Mouse (Mus musculus) heart, postnatal 25 days (tissue): ENCODE data around the gene Cnnm1. TPM values are rescaled to one million over a fixed set of nuclear protein-coding genes. Genes with fewer than 3 reads are reported as not detected.
"Not testable (repeated sequence)": the region's sequence is repeated elsewhere in the genome, so short reads cannot be mapped to it uniquely, and the experiment has no call there.

Experiments
- DNase-seq: peaks from one replicate; pipeline ENCODE4 v3.0.0; 2022; ENCODE audit warnings: low spot score
- intact Hi-C: fragments of 180-260 bp; cut with DNase I; formaldehyde crosslinking; loops from one replicate; pipeline ENCODE4 v1.15.1; 2025
- total RNA-seq, 2 experiments: library from RNA; stranded (reverse); gene quantifications; 2 replicates each; pipeline ENCODE4 v1.2.3; 2021

The Cnnm1 gene
- total RNA-seq, 2 experiments from 2014 or later = 0.06 to 0.08 TPM

DNA sequence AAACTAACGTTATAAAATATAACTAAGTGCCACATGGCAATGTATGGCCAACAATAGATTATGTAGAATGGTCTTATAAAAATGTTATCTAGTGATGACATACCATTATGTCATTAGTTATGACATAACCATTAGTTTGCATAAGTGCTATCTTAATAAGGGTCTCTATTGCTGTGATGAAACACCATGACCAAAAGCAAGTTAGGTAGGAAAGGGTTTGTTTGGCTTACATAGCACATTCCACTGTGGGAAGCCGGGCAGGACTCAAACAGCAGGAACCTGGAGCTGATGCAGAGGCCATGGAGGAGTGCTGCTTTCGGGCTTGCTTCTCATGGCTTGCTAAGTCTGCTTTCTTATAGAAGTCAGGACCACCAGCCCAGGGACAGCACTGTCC, 24.1 kb downstream of the Cnnm1 start:
- DNase-seq = no peak
- intact Hi-C loops = no loop called here

DNA sequence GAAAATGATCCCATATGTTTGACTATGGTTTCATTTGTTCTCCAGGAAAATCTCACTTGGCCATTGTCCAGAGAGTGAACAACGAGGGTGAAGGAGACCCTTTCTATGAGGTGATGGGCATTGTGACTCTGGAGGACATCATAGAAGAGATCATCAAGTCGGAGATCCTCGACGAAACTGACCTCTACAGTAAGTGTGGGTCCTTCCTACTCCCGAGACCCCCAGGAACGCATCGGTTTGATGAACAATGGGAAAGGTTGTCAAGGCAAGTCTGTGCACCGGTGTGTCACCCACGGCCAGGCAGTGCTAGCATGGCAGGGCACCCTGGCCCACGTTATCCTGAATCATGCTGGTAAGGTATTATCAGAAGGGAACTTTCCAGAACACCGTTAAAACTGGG, 24.8 kb downstream of the Cnnm1 start:
- intact Hi-C loops = no loop called here
- no peak for DNase-seq

DNA sequence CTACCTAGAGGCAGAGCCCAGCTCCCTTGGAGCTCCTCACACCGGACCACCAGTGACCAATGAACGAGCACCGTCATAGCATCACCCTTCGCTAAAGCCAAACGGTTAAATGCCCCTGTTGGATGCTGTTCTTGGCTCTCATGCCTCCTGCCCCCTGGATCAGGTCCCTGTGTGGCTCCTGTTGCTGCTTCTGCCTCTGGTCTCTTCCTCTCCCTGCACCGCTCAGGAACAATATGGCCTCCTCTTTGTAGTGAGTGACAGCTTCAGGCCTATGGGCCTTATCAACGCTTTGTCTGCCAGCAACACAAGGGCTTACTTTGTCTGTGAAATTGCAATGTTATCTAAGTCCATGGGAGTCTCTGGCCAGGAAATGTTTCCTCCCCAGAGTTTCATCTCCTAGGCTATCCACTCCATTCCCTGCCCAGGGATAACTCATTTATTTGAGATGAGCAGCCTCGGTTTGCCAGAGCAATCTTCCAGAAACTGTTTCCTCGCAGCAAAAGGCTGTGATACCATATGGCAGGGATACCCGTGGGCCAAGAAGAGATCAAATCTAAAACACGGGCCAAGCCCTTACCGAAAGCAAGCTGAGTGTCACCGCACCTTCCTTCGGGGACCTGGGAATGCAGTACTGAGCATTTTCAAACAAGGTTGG, 25.5 kb downstream of the Cnnm1 start:
- intact Hi-C loops = no loop called here

DNA sequence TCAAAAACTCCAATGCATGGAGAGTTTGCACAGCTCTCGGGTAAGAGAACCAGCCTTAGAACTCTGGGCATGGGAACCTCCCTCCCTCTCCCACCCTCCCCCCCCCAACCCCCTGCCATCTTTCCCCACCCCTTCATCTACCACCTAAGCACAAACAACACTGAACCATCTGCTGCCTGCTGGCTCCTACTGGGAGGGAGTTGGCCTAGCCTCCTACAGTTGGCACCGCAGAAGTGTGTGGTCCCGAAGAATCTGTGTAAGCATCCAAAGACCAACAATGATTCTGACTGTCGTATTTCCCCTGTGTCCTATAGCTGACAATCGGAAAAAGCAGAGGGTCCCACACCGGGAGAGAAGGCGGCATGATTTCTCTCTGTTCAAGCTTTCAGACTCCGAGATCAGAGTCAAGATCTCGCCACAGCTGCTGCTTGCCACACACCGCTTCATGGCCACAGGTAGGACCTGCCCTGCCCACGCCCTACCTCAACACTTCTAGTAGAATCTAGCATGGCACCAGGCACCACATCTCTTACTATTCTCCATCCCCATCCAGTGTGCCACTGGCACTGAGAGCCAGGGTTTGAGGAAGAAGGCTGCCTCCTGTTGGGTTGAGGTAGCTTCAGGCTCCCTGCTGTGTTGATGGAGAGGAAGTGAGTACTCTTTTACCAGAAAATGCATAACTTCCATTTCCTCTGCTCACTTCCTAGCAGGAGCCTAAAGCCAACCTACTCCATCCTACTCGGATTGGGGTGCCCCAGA, 27.9 kb downstream of the Cnnm1 start:
- DNase-seq = no peak
- intact Hi-C loops = no loop called here

More for the DNA sequence above, 25.5 kb downstream of the Cnnm1 start:
- DNase-seq = no peak

DNA sequence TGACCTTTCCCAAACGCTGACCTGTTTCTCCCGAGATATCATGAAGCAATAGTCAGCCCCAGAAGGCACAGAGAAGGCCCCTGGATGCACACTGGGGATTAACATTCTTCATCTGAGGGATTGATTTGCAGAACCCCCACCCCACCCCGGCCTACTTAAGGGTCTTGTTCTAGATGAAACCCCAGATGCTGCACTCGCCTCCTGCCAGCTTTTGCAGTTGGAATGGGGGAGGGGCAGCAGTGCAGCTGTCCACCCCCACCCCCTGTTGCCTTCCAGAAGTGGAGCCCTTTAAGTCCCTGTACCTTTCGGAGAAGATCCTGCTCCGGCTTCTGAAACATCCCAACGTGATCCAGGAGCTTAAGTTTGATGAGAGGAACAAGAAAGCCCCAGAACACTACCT, 29.1 kb downstream of the Cnnm1 start:
- intact Hi-C loops = no loop called here
- DNase-seq = no peak

DNA sequence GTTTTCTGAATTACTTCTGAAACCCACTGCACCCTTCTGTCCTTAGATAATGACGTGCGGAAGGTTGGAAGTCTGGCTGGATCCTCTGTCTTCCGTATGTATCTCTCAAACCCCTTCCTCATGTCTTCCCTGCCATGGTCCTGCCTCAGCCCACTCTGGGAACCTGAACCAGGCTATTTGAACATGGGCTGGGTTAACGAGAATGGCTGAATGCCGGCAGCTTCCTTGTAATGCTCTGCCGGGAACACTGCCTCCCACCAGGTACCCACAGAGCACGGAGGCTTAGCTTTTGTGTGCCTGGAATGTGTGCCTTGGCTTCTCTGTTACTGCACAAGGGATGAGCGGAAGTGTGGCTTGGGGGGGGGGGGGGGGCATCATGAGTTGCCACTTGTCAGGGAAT, 32.1 kb downstream of the Cnnm1 start:
- intact Hi-C loops = no loop called here
- no peak for DNase-seq

DNA sequence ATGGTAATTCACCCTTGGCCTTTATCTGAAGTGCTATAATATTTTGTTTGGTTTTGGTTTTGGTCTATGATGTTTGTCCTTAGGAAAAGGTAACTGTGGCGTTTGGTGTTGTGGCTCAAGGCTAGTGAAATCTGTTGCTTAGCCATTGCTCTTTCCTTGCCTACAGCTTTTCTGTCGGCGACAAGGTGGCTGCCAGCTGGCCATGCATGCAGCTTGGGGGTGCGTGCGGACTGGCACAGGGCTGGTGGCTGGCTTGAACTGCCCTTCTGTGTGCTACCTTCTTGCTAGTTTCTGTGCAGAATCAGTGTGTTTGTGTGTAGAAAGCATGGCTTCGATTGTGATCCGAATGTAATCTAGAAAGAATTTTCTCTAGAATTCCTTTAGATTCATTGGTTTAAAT, 32.5 kb downstream of the Cnnm1 start:
- DNase-seq = no peak
- intact Hi-C loops = no loop called here

DNA sequence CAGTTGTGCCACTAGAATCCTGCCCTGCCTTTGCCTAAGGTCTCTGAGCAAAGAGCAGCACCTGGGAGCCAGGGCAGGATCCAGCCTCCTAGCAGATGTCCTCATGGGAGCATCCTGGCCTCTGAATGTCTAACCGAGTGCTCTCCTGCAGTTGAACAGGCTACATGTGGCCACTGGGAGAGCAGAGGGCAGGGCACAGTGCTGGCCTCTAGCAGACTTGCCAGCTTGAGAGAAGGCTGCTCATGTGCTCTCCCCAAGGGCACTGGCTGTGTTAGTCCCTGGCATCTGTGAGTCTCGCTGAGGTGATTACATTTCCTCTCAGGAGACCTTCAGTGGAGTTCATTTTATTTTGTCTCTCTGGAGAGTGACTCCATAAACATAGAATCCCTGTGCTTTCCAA, 35.4 kb downstream of the Cnnm1 start:
- DNase-seq = no peak
- intact Hi-C loops = no loop called here

DNA sequence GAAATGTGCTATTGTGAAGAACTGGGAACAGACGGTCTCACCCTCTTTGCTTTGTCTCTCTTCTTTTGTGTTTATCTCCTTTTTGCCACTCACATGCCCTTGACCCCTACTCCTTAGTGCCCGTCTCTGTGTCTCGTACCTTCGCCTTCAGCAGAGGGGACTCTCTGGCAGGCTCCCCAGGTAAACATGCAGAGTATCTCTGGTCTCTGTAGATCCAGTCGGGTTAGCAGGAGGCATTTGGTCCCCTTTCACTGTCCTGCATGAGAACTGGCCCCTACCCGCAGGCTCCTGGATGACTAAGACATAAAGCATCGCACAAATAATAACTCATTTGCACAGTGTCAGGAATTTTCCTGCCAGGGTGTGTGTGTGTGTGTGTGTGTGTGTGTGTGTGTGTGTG, 35.8 kb downstream of the Cnnm1 start:
- intact Hi-C loops = no loop called here

DNA sequence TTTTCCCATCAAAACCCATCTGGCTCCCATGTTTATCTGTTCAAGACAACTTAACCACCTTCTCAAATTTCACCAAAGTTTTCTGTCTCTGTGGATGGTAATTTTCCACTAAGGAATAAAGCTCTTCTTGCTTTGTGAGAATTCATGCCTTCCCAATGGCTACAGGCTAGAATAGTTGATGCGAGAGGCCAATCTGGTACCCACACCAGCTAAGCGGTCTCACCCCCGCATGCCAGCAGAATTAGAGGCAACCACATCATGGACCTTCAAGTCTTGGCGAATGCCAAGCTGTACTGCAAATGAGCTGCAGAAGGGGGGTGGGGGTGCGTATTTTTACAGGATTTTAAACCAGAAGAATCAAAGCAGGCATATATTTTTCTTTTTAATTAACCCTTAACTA, 37.2 kb downstream of the Cnnm1 start:
- intact Hi-C loops = no loop called here

More for the DNA sequence above, 35.8 kb downstream of the Cnnm1 start:
- DNase-seq = no peak

DNA sequence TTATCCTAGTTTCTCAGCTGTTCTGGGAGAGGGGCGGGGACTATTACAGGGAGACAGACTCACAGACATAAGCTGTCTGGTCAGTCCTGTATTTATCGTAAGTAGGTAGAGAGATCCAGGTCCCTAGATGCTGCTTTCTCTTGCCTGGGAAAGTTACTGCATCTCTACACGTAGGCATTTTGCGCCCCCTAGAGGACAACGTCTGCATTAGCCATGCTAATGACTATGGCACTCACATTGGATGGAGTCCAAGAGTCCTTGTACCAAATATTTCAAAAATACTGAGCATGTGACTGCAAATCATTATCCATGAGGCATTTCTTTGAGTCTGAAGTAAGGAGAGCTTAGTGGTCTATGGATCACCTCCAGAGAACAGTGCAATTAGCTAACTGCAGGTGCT, 38.7 kb downstream of the Cnnm1 start:
- no peak for DNase-seq
- intact Hi-C loops = no loop called here

More for the DNA sequence above, 37.2 kb downstream of the Cnnm1 start:
- no peak for DNase-seq

DNA sequence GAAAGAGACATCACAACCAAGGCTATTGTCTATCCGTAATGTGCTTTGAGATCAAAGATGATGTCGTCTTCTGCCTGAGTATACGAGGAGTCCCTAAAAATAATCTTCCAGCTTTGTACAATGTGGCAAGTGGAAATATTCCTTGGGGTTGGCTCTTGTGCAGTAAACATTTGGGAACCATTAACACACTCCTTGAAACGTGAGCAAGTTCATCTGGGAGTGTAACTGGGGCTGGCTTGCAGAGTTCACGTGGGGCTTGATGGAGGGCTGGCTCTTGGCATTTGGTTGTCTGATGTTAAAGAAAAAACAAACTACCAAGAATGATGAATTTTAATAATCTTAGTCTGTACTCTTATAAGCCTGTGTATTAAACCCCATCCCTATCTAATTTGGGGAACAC, 39.2 kb downstream of the Cnnm1 start:
- intact Hi-C loops = no loop called here
- DNase-seq = no peak

DNA sequence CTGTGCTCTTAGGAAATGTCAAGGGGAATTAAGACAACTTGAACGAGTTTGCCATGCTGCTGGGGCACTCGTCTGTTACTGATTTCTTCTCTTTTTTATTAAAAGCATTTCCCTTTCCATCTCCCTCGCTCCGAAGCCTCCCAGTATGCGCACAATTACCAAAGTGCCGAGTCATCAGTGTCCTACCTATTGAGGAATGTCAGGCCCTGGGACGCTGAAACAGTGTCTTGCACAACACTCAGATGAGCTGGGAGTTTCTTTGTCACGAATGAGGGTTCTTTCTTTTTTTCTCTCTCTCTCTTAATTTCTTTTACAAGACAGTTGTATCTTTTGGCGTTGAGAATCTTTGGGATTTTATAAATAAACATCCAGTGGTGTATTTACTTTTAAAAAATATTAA, 40.3 kb downstream of the Cnnm1 start:
- intact Hi-C loops = loop anchor here (10.0 kb wide), 1 partner anchor 686 kb away; no protein-coding TSS in a partner anchor
- DNase-seq = no peak

DNA sequence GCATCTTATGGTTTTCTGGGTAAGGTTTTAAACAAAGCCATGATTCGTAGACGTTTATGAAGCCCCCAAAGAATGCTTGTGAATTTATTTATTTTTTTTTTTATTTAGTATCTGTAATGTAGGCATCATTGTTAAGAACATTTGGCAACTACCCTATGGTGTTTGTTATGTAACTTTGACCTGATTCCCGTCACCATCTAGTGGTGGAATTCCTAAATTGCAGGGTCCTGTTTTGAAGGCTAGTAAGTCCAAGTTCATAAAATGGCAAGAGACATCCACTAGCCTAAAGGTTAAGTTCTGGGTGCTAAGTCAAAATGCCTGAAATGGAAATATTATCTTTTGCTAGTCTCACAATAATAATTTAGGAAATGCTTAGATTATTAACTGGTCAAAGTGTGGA, 47.2 kb downstream of the Cnnm1 start:
- no peak for DNase-seq
- intact Hi-C loops = loop anchor here (10.0 kb wide), 1 partner anchor 693 kb away; no protein-coding TSS in a partner anchor

DNA sequence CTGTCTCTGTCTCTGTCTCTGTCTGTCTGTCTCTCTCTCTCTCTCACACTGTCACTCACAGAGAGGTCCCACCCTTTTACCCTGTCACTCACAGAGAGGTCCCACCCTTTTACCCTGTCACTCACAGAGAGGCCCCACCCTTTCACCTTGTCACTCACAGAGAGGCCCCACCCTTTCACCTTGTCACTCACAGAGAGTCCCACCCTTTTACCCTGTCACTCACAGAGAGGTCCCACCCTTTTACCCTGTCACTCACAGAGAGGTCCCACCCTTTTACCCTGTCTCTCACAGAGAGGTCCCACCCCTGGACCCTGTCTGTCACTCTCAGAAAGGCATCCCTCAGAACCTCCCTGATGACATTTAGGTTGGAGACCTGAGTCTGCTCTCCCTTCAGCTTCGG, 53.1 kb downstream of the Cnnm1 start:
- intact Hi-C loops = loop anchor here (10.0 kb wide), 2 partner anchors 131 to 261 kb away; partner anchors contain the start of genes Cox15 and Cutc
- not testable (repeated sequence) for DNase-seq

DNA sequence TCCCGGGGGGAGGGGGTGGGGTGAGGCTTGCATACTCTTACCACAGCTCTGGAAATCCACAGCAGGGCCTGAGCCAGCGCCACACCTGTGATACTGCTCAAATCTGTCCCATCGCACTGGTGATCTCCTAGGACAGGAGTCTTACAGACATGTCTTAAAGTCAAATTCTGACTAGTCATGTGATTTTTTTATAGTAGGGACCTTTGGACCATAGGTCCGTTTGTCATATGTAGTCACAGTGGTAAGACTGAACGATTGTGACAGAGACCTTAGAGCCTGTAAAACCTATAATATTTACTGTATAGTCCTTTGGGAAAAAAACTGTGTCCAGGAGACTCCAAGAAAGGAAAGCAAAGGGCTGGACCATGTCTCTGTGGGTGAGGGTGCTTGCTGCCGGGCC, 53.6 kb downstream of the Cnnm1 start:
- no peak for DNase-seq
- intact Hi-C loops = loop anchor here (2.0 to 10.0 kb wide), 3 partner anchors 131 to 261 kb away; partner anchors contain the start of genes Cox15 and Cutc

DNA sequence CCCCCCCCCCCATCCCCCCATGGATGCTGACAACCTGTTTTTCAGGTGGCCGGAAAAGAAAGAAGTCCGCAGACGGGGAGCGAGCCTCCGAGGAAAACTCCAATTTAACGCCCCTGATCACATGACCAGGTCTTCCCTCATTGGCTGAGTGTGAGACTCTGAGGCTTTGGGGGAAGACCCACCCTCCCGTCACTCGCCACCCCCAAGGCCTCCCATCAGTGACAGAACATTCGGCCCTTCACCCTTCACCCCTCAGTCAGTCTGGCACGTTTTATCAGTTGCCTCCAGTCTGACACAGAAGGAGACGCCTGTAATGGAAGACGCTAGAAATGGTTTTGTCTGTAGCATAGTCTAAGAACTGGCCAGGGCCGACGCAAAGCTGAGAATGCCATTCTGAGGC, 54.7 kb downstream of the Cnnm1 start:
- intact Hi-C loops = loop anchor here (2.0 to 10.0 kb wide), 3 partner anchors 130 to 260 kb away; partner anchors contain the start of genes Cox15 and Cutc

DNA sequence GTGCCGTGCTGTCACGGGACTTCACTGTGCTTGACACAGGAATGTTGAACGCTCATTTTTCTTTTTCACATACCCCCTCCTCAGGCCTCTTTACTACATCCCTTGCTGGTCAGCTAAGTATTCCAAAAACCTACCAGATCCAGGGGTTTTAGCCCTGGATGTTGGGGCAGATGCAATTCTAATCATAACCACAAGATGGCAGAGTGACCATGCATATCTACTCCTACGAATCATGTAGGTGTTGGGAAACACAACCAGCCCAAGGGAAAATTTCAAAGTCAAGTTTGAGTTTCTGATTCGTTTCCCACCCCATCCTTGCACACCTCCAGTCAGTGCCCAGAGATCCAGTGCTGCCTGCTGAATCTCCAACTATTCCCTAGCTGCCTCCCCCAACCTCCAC, 55.6 kb downstream of the Cnnm1 start:
- intact Hi-C loops = loop anchor here (2.0 to 10.0 kb wide), 3 partner anchors 129 to 259 kb away; partner anchors contain the start of genes Cox15 and Cutc
- no peak for DNase-seq

More for the DNA sequence above, 54.7 kb downstream of the Cnnm1 start:
- no peak for DNase-seq

DNA sequence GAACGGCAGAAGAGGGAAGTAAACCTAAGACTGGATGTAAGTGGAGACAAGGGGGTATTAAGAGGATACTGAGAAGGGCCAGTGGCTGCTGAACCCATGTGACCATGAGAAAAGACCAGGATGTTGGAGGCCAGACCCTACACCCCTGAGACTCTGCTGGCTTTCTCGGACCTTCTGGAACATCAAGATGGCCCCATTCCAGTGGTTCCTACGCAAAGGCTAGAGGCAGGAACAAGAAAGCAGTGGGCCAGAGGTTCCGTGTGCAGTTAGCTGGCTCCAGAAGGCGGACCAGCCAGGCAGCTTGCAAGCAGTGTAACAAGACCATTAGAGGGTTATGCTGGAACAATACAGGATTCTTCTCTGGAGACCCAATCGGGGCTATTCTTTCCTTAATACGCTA, 57.2 kb downstream of the Cnnm1 start:
- intact Hi-C loops = loop anchor here (1.0 to 10.0 kb wide), 3 partner anchors 31 to 257 kb away; partner anchors contain the start of genes Cox15 and Cutc
- DNase-seq = no peak

DNA sequence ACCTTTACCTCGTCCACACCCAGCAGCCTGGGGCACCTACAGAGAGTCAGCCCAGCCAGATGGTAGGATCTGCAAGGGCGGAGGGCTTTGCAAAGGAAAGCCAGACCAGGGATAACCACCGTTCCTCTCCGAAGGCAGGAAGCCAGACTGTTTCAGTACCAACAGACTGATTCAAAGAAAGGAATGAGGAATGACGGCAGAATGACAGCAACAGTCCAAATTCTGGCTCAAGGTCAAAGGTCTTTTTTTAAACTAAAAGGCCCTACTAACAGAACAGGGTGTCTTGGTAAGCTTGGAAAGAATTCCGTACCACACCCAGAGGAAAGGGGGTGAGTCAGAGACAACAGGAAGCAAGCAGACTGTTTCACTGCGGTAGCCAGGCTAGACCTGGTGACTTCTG, 58.6 kb downstream of the Cnnm1 start:
- no peak for DNase-seq
- intact Hi-C loops = loop anchor here (10.0 kb wide), 2 partner anchors 126 to 256 kb away; partner anchors contain the start of genes Cox15 and Cutc

DNA sequence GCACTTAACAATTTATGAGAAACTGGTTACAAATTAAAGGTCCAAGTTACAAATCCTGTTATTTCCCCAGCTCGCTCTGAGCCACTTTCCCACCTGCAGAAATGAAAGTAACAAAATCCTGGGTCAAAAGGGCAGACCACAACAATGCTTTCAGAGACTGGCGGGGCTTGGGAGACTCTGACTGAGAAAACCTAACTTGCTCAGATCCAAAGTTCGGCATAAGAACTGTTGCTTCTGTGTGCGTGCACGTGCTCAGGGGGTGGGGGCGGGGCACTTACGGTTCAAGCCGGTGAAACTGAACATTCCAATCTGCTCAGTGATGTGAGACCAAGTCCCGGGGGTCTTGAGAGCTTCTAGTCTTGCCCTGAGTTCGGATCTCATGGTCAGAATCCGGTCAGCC, 62.4 kb downstream of the Cnnm1 start:
- intact Hi-C loops = no loop called here
- no peak for DNase-seq
